Mouse (Mus musculus): ENCODE measurements at regions not wholly inside any gene's neighbourhood (a gene's known extent, or its start where the extent isn't known, plus 50 kb on each side); places are given as distances from the start of the nearest gene placed in this dataset.

DNA sequence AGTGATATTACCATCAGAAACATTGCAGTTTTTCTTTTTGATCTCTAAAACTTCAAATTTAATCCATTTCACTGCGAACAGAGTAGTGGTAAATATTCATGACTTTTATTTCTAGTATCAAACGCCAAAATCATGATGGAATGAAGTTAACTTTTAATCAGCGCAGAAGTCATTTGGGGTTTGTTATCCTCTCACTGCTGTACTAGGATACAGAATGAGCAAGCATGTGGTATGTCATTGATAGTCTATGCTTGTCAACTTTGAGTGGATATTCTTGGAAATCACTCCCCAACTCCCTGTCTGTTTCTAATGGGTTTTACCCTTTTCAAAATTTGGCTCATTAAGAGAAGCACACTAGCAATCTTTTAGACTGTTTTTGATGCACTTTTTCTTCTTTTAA is 464.9 kb downstream of the Bckdhb start:
- DNase-seq (ENCODE audit: low spot score in 2 of 2): no peak
- intact Hi-C loops (cut with DNase I): no loop called here

DNA sequence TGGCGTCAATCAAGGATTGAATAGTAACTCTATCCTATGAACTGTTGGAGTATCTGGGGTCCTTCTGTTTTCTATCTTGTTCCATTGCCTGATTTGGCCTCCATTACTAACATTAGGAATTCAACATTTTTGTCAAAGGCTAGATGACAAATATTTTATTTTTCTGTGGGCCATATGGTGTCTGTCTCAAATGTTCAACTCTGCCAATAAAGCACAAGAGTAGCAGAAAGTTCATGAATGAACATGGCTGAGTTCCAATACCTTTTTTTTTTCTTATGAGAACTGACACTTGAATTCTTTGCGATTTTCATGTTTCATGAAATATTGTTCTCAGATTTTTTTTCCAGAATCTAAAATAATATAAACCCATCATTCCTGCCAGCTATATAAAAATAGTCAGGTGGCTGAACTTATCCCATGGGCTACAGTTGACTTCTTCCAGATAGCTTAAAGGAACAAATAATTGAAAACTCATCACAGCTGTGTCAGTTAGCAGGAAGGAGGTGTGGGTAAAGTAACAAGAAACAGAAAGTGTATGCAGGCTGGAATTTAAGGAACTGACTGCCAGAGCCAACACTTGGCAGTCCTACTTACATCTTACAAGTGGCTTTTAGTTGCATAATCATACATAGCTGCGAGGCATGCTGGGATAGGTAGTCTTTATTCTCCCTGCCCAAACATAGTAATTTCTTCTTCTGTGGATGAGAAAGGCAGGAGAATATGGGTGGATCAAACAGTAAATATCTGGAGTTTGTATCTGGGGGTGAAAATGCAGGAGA is 469.8 kb downstream of the Bckdhb start:
- intact Hi-C loops (cut with DNase I): no loop called here

DNA sequence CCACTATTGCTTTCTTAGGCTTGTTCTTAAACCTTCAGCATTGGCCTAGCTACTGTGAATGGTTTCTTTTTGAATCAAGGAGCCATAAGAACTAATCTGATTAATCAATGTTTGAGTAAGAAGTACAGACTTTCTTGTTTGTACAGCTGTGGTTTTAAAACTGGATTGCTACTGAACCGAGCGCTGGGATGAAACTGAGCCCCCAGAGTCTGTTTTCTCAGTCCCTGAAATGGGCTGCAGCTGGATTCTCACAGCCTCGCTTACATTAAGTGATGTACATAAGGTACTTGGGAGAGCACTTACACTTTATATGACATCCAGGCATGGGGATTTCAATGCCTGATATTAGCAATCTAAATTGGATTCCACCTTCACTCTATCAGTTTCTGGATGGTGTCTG is 474.5 kb downstream of the Bckdhb start:
- DNase-seq (ENCODE audit: low spot score in 2 of 2): no peak
- intact Hi-C loops (cut with DNase I): no loop called here

More for the DNA sequence above, 469.8 kb downstream of the Bckdhb start:
- peak; percentile 1 to 24 for DNase-seq (ENCODE audit: low spot score in 2 of 2)

DNA sequence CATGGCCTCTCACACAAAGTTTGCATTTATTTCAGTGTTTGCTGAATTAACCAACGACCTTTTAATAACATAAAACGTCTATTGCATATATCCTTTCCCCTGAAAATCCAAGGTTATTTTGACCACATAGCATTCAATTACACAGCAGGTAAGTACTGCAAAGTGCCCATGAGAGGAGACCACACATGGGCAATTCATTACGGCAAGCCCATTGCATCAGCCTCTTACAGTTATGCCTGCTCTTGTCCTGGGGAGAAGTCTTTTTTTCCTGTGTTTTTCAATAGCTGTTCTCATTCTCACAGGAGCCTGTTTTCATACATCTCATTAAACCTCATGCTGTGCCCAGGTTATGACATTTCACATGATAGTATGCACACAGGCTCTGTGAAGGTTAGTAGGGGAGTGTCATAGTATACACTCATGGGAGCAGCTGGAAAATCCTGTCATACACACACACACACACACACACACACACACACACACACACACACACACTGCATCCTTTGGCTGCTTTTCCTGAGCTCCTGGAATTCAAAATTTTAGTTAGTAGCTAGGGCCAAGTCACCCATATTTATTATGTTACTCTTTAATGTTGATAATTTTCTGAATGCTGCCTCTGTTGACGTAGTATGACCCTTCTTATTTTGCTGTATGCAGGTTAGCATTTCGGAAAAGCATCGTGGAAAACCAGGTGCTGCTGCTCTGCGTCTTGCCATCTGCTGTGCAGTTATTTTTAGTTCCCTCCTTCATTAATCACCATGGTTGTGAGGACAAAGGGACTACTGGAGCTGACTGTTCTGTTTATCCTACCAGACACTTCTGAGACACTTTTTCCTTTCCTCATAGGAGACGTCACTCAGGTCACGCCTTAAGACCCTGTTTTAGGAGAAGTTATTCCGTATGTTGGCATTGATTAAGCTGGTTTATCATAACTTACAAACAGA is 483.6 kb downstream of the Bckdhb start:
- intact Hi-C loops (cut with DNase I): no loop called here
- peak in 1 of 2 experiments; percentile 6 for DNase-seq (ENCODE audit: low spot score in 2 of 2)
